Mouse (Mus musculus) intestine, postnatal 0 days (tissue): ENCODE data around the gene Gm45753. TPM values are rescaled to one million over a fixed set of nuclear protein-coding genes. Genes with fewer than 3 reads are reported as not detected.
A peak's percentile ranks its signal among the peaks of the same experiment; 100 is the strongest.

Experiments used
- ATAC-seq: fragments of 200-750 bp; cut with Nextera tagmentation; 2 replicates; pipeline ENCODE4 v1.8.0; 2017; ENCODE audit warnings: mild to moderate bottlenecking, moderate TSS enrichment, moderate library complexity
- H3K27ac ChIP-seq: fragments of 300-500 bp; sonication (generic); 2 replicates; pipeline ENCODE4 v1.5.1; 2014; ENCODE audit warnings: mild to moderate bottlenecking, low read depth, low read length, moderate library complexity
- H3K27me3 ChIP-seq: fragments of 300-500 bp; sonication (generic); replicated peaks from 2 replicates; pipeline ENCODE4 v1.6.1; 2014; ENCODE audit warnings: low read length, mixed read lengths; ENCODE audit not compliant: control insufficient read depth, insufficient read depth
- H3K36me3 ChIP-seq: fragments of 300-500 bp; sonication (generic); 2 replicates; pipeline ENCODE4 v1.6.1; 2014; ENCODE audit warnings: mild to moderate bottlenecking, moderate library complexity; ENCODE audit not compliant: control insufficient read depth, insufficient read depth
- H3K4me1 ChIP-seq: fragments of 300-500 bp; sonication (generic); replicated peaks from 2 replicates; pipeline ENCODE4 v1.6.1; 2014; ENCODE audit warnings: antibody characterized with exemption, low read length, mixed read lengths; ENCODE audit not compliant: control insufficient read depth, insufficient read depth
- H3K4me2 ChIP-seq: fragments of 300-500 bp; sonication (generic); replicated peaks from 2 replicates; pipeline ENCODE4 v1.6.1; 2014; ENCODE audit warnings: low read depth, mild to moderate bottlenecking, moderate library complexity
- H3K4me3 ChIP-seq: fragments of 300-500 bp; sonication (generic); 2 replicates; pipeline ENCODE4 v1.5.1; 2014; ENCODE audit warnings: low read depth, low read length
- H3K9ac ChIP-seq: fragments of 300-500 bp; sonication (generic); 2 replicates; pipeline ENCODE4 v1.6.1; 2014; ENCODE audit warnings: mild to moderate bottlenecking, low read depth, low read length
- H3K9me3 ChIP-seq: fragments of 300-500 bp; sonication (generic); 2 replicates; pipeline ENCODE4 v1.6.1; 2016; ENCODE audit warnings: mixed run types; ENCODE audit not compliant: control insufficient read depth
- CTCF ChIP-seq: sonication (generic); IDR thresholded peaks from 2 replicates; pipeline ENCODE4 v1.5.1; 2016; ENCODE audit warnings: low read depth, mild to moderate bottlenecking, control low read depth, antibody characterized with exemption, moderate library complexity
- WGBS: fragments of 180-500 bp; shearing (Covaris S2); extraction: QIAGEN DNeasy Blood & Tissue Kit; methylation state at CpG from one replicate; pipeline ENCODE4 v1.1.7; 2014; 5-methylcytosine and 5-hydroxymethylcytosine counted together
- polyA plus RNA-seq: library from polyadenylated mRNA; unstranded; fragments of >200 nt; fragmentation: Nextera tagmentation; extraction: Ambion mirVana; gene quantifications from 2 replicates; pipeline ENCODE4 v1.2.1, GENCODE M21; 2015

Gm45753 gene
- polyA plus RNA-seq, 1 experiment from 2014 or later: not detected

DNA sequence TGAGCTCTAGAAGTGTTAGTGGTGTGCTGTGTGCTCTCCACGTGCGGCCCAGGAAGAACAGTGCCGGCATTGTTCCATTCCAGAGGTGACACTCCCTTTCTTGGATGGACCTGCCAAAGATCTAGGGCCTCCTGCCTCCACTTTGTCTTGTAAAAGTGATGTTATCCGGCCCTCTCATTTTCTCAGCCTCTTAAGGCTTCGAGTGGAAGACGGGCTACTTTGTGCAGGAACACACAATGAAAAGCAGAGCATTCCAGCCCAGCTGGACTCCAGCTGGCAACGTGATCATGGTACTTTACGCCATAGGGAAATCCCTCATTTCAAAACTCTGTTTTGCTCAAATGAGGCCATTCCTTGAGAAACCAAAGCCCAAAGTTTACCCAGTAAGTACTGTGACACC lies 41.3 kb downstream of the Gm45753 start:
- H3K9ac ChIP-seq: no peak overlapping the region
- 46% methylated on average over 8 of the region's 8 CpGs for WGBS
- no peak overlapping the region for H3K4me3 ChIP-seq
- no peak for TF ChIP-seq CTCF
- H3K27ac ChIP-seq: no peak overlapping the region
- no peaks in the 10 kb centered on the region for H3K9me3 ChIP-seq
- H3K4me1 ChIP-seq: no peaks in the 10 kb centered on the region
- no peaks in the 10 kb centered on the region for H3K27me3 ChIP-seq
- H3K36me3 ChIP-seq: no peaks in the 10 kb centered on the region
- no peak for ATAC-seq
- H3K4me2 ChIP-seq: no peak overlapping the region

- Histone ChIP-seq H3K36me3 (no peaks in the 10 kb centered on the region), H3K9ac (no peak overlapping the region), H3K27ac (no peak overlapping the region), H3K4me1 (no peaks in the 10 kb centered on the region), H3K4me3 (no peak overlapping the region), H3K9me3 (no peaks in the 10 kb centered on the region), H3K27me3 (no peaks in the 10 kb centered on the region), H3K4me2 (no peak overlapping the region)
- ATAC-seq: peak; percentile 85
- WGBS: 55% methylated on average over 4 of the region's 4 CpGs
- no peak for TF ChIP-seq CTCF
Measured at GRCm38 (mm10) chr8:45264918-45265317, 43.3 kb downstream of the Gm45753 start.

DNA sequence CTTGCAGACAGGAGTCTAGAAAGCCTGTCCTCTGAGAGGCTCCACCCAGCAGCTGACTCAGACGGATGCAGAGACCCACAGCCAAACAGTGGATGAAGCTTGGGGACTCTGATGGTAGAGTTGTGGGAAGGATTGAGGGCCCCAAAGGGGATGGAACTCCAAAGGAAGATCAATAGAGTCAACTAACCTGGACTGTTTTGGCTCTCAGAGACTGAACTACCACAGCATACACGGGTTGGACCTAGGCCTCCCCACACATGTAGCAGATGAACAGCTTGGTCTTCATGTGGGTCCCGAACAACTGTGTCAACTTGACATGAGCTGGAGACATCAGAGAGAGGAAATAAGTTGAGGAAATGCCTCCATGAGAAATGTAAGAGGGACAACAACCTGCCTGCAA lies 45.4 kb downstream of the Gm45753 start:
- ATAC-seq: no peak
- Histone ChIP-seq H3K9me3 (no peaks in the 10 kb centered on the region), H3K27me3 (no peaks in the 10 kb centered on the region), H3K9ac (no peak overlapping the region), H3K27ac (no peak overlapping the region), H3K4me2 (no peak overlapping the region), H3K4me1 (no peaks in the 10 kb centered on the region), H3K36me3 (no peaks in the 10 kb centered on the region), H3K4me3 (no peak overlapping the region)
- no peak for TF ChIP-seq CTCF
- 87% methylated on average over 3 of the region's 3 CpGs for WGBS

GRCm38 (mm10) chr8:45261920-45262319 lies 46.3 kb downstream of the Gm45753 start, which contains the start of gene F11:
Gene F11 (minus strand): TSS chr8:45262031.
- Histone ChIP-seq H3K27ac (no peak within 1 kb of the TSS), H3K4me2 (no peak within 1 kb of the TSS), H3K9me3 (no peaks in the 10 kb centered on the region), H3K4me3 (no peak within 1 kb of the TSS), H3K27me3 (no peaks in the 10 kb centered on the region), H3K4me1 (no peaks in the 10 kb centered on the region), H3K9ac (no peak within 1 kb of the TSS), H3K36me3 (no peaks in the 10 kb centered on the region)
- TF ChIP-seq CTCF: no peak
- 67% methylated on average over 10 of the region's 10 CpGs for WGBS
- ATAC-seq: no peak

DNA sequence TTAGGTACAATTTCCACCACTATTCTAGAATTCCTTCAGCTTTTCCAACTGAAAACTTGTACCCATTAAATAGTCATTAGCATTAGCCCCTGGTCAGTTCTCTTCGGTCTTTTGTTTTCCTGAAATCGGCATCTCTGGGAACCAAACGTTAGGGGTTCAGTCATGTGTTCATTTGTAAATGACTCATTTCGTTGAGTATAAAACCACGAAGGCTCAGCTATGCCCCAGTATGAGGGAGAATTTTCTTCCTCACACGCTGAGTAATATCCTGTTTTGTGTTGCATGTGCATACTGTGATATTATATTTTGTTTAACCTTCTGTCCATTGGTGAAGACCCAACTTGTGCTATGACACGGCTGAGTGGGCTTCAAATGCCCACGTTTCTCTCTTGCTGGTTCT lies 49.8 kb downstream of the Gm45753 start:
- Histone ChIP-seq H3K27ac (no peak overlapping the region), H3K9ac (no peak overlapping the region), H3K27me3 (no peaks in the 10 kb centered on the region), H3K9me3 (no peaks in the 10 kb centered on the region), H3K4me1 (no peaks in the 10 kb centered on the region), H3K36me3 (no peaks in the 10 kb centered on the region), H3K4me2 (no peak overlapping the region), H3K4me3 (no peak overlapping the region)
- no peak for ATAC-seq
- no peak for TF ChIP-seq CTCF
- WGBS: 86% methylated on average over 8 of the region's 8 CpGs

DNA sequence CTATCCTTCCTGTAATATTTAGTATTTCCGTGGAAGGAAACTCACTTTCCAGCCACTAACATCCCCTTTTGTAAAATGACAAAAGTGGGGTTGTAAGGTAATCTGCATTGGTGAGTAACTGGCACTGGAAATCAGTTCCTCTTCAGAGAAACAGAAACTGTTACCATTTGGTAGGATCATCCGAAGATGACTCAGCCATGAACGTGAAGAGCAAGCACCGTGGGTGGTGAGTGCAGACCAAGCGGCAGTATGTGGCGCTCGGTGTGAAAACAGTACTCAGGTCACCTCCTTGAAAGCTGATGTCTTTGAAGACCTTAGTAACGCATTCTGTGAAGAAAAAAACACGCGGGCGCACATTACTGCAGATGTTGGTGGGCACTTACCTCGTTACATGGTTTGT lies 53.2 kb downstream of the Gm45753 start:
- Histone ChIP-seq H3K27ac (no peak overlapping the region), H3K4me2 (no peak overlapping the region), H3K9me3 (no peaks in the 10 kb centered on the region), H3K4me3 (no peak overlapping the region), H3K4me1 (no peaks in the 10 kb centered on the region), H3K36me3 (no peaks in the 10 kb centered on the region), H3K27me3 (no peaks in the 10 kb centered on the region), H3K9ac (no peak overlapping the region)
- WGBS: 91% methylated on average over 12 of the region's 12 CpGs
- ATAC-seq: no peak
- no peak for TF ChIP-seq CTCF
